Mouse (Mus musculus): ENCODE measurements around the gene Jak1.

DNA sequence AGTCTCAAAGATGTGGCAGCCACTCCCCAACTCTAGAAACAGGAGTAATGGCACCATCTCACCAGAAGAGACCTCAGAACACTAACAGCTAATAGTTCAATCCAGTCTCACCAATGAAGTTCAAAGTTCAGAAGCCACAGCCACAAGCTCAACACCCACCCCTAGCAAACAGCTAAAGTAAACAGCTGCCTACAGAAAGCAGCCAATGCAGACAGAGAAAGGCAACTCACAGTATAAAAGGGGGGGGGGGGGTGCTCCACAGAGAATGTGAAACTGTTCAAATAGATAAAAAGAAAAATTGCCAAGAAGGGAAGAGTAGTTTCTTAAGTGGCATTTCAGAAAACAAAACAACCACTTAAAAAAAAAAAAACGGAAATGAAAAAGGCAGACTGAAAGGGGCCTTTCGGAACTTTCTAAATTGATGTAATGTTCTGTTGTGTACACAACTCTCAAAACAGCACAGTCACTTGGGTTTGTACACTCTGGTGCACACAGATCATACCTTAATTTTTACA is 48.0 kb downstream of the Jak1 start:
- TF ChIP-seq MAFK (IDR thresholded peaks at IDR 0.05; ENCODE audit: insufficient read depth, low read depth, low read length), result no peak
- no peak for TF ChIP-seq CHD2 (IDR thresholded peaks at IDR 0.05; ENCODE audit: low read depth, low read length)
- TF ChIP-seq ZNF384 (IDR thresholded peaks at IDR 0.05; ENCODE audit: low read depth, low read length), result no peak
- no peak for TF ChIP-seq ZC3H11A (IDR thresholded peaks at IDR 0.05; ENCODE audit: borderline replicate concordance, low read depth, low read length)
- no peak for TF ChIP-seq HCFC1 (IDR thresholded peaks at IDR 0.05; ENCODE audit: borderline replicate concordance, insufficient read depth, low read length)
